Mouse (Mus musculus) natural killer cell, adult 2 months (primary cell): ENCODE data around the gene Klf16.
A peak's percentile ranks its signal among the peaks of the same experiment; 100 is the strongest.

Experiments
- DNase-seq, 2 experiments: peaks; one replicate each; pipeline ENCODE4 v3.0.0; 2022; ENCODE audit warnings: low spot score in 2 of 2

The Klf16 gene

GRCm38 (mm10) chr10:80543873-80544272 is 33.2 kb downstream of the Klf16 start:
- DNase-seq = no peak

DNA sequence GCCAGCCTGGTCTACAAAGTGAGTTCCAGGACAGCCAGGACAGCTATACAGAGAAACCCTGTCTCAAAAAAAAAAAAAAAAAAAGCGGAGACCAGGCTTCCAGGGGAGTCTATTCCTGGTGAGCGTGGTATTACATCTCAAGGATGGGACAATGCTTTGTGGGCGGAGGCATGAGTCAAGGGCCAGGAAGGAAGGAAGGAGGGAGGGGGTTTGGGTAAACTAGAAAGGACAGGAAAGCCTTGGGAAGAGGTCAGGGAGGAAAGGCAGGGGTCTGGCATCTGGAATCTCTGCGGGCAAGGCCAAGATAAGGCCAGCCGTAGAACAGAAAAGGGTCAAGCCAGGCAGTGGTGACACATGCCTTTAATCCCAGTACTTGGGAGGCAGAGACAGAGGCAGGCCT is 37.6 kb downstream of the Klf16 start:
- DNase-seq = no peak

GRCm38 (mm10) chr10:80538710-80539394 is 38.3 kb downstream of the Klf16 start, which contains the start of gene Atp8b3:
Gene Atp8b3, minus strand, starts transcription at chr10:80539124.
- peak; percentile 87 to 95 for DNase-seq

DNA sequence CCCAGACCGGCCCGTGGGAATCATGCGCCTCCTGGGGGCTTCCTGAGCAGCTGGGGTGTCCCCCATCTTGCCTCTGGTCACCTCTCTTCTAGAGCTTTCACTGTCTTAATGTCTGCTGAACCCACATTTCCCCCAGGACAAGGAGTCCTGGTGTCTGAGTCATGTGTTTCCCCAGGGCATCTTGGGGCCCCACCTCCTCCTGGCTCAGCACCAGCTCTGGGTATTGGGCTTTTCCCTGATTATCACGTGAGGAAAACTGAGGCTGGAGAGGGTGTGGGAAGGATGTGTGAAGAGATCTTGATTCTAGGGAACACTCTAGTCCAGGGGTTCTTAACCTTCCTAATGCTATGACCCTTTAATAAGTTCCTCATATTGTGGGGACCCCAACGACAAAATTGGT is 38.9 kb downstream of the Klf16 start:
- DNase-seq = no peak

GRCm38 (mm10) chr10:80535711-80536110 is 41.4 kb downstream of the Klf16 start:
- DNase-seq = no peak

DNA sequence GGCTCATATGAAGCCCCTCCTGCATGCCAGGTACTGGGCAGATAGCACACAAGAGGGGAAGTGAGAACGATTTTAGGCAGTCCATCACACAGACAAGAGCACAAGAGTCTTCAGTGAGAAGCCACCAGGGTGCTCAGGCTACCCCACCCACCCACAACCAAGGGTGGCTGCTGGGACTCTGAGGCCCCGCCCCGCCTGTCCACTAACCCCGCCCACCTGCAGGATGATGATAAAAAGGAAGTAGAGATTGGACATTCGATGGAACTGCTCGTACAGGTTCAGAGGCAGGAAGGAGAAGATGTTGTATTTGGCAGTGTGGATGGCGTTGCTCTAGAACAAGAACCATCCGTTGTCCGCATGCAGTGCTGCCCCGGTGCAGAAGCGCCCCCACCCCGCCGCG is 42.0 kb downstream of the Klf16 start:
- peak in 1 of 2 experiments; percentile 66 for DNase-seq

DNA sequence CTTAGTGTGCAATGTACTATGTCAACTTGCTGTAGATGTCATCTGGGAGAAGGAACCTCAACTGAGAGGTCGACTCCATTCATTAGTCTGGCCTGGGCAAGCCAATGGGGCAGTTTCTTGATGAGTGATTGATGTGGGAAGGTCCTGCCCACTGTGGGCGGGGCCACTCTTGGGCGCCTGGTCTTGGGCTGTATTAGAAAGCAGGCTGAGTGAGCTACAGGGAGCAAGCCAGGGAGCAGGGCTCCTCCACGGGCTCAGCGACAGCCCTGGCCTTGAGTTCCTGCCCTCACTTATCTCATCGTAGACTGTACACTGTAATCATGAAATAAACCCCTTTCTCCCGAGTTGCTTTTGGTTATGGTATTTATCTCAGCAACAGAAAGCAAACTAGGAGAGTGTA is 43.4 kb downstream of the Klf16 start:
- DNase-seq = no peak

GRCm38 (mm10) chr10:80532783-80533182 is 44.3 kb downstream of the Klf16 start:
- DNase-seq = no peak

DNA sequence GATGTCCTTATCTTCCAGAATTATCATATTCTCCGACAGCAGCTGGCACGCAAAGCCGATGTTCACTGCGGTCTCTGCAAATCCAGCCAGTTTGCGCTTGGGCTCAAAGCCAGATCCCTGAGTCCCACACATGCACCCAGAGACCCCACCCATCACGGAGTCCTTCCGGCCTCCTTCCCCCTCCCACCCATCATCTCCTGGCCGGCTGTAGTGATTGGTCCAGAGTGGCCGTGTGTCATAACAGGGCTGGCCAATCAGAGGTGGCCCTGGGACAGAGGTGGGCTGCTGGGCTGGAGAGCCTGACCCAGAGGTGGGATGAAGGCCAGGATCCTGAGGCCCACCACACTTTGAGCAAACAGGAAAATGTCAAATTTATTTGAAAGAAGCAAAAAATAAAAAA is 50.9 kb downstream of the Klf16 start:
- no peak for DNase-seq

- peak; percentile 24 to 37 for DNase-seq
Observed at GRCm38 (mm10) chr10:80523299-80523698, 53.8 kb downstream of the Klf16 start.

DNA sequence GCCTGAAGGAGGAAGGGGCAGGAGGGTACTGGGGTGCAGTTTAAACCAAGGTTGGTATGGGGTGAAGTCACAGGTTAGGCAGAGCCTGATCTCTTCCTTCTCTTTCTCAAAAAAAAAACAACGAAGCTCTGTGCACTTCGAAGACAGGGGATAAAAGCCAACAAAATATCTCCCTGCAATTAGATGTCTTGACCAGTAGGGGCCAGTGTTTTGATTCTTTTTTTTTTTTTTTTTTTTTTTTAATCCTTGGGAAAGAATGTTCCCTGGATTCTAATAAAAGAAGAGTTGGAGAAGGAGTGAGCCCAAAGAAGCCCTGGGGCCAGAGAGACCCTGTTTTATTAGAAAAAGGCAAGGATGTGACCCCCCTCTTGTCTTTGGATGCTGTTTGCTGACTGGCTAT is 57.8 kb downstream of the Klf16 start:
- DNase-seq = no peak
